Mouse (Mus musculus): ENCODE measurements around the gene Ager. TPM values are rescaled to one million over a fixed set of nuclear protein-coding genes. Genes with fewer than 3 reads are reported as not detected.

Gene Ager
- polyA plus RNA-seq, 1 experiment from 2014 or later = 1.1 TPM

DNA sequence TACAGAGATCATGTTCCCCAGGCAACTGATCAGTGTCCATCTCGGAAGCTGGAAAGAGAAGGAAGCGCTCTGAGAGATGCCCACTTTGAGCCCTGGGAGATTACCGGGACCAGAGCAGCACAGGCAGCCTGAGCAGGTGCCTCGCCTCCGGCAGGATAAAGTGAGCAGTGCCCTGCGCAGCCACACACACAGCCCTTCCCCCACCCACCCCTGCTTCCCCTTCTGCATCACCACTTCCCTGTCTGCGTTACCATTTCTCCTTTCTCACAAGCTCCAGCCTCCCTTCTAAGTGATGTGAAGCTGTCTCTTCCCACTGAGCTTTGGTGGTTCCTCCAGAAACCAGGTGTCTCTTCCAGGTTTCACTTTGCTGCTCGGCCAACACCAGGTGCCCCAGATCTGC, 36.5 kb upstream of the Ager start:
- H3K9me3 ChIP-seq (replicated peaks; ENCODE audit: control insufficient read depth, low read length) = no peaks in the 10 kb centered on the region
- DNase-seq (ENCODE audit: low spot score) (no peak), ATAC-seq (no peak)
- no peak overlapping the region for H3K4me2 ChIP-seq (ENCODE audit: low read length)
- 37% methylated on average over 8 of the region's 8 CpGs for WGBS
- no peak overlapping the region for H3K9ac ChIP-seq (ENCODE audit: low read length)
- H3K36me3 ChIP-seq (ENCODE audit: control insufficient read depth, insufficient read depth, low read length) = no peaks in the 10 kb centered on the region
- H3K27ac ChIP-seq (ENCODE audit: low read depth, low read length) = no peak overlapping the region
- H3K4me3 ChIP-seq (ENCODE audit: low read depth, low read length) = no peak overlapping the region
- no peaks in the 10 kb centered on the region for H3K27me3 ChIP-seq (replicated peaks; ENCODE audit: control insufficient read depth, insufficient read depth, low read length)
- H3K4me1 ChIP-seq (ENCODE audit: control insufficient read depth, insufficient read depth, low read length) = no peaks in the 10 kb centered on the region

GRCm38 (mm10) chr17:34562595-34562994, 35.1 kb upstream of the Ager start:
- no peak overlapping the region for H3K4me3 ChIP-seq (ENCODE audit: low read depth, low read length)
- H3K27me3 ChIP-seq (replicated peaks; ENCODE audit: control insufficient read depth, insufficient read depth, low read length) = no peaks in the 10 kb centered on the region

DNA sequence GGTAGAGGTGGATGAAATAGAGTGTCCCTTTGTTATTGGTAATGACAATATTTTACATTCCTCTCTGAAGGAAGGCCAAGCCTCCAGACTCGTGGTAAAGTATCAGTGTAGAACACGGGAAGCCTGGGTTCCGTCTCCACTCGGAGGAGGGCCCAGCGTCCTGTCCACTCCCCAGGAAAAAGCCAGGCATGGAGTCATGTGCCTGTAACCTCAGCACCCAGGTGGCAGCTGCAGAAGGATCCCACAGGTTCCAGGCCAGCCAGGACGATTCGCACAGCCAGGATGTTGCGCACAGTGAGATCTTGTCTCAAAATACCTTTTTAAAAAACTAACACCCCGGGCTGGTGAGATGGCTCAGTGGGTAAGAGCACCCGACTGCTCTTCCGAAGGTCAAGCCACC, 34.3 kb upstream of the Ager start:
- Histone ChIP-seq H3K4me2 (ENCODE audit: low read length) (no peak overlapping the region), H3K4me3 (ENCODE audit: low read depth, low read length) (no peak overlapping the region), H3K27ac (ENCODE audit: low read depth, low read length) (no peak overlapping the region), H3K36me3 (ENCODE audit: control insufficient read depth, insufficient read depth, low read length) (no peaks in the 10 kb centered on the region), H3K27me3 (replicated peaks; ENCODE audit: control insufficient read depth, insufficient read depth, low read length) (no peaks in the 10 kb centered on the region), H3K9ac (ENCODE audit: low read length) (no peak overlapping the region), H3K9me3 (replicated peaks; ENCODE audit: control insufficient read depth, low read length) (no peaks in the 10 kb centered on the region), H3K4me1 (ENCODE audit: control insufficient read depth, insufficient read depth, low read length) (no peaks in the 10 kb centered on the region)
- WGBS = 79% methylated on average over 11 of the region's 11 CpGs
- no peak for ATAC-seq
- DNase-seq (ENCODE audit: low spot score) = no peak

More at GRCm38 (mm10) chr17:34562595-34562994, 35.1 kb upstream of the Ager start:
- no peak overlapping the region for H3K27ac ChIP-seq (ENCODE audit: low read depth, low read length)
- ATAC-seq (no peak), DNase-seq (ENCODE audit: low spot score) (no peak)
- no peaks in the 10 kb centered on the region for H3K9me3 ChIP-seq (replicated peaks; ENCODE audit: control insufficient read depth, low read length)
- WGBS = 65% methylated on average over 3 of the region's 3 CpGs
- H3K4me2 ChIP-seq (ENCODE audit: low read length) = no peak overlapping the region
- H3K9ac ChIP-seq (ENCODE audit: low read length) = no peak overlapping the region
- no peaks in the 10 kb centered on the region for H3K4me1 ChIP-seq (ENCODE audit: control insufficient read depth, insufficient read depth, low read length)
- no peaks in the 10 kb centered on the region for H3K36me3 ChIP-seq (ENCODE audit: control insufficient read depth, insufficient read depth, low read length)

GRCm38 (mm10) chr17:34564003-34564421, 33.6 kb upstream of the Ager start, which contains the start of gene Notch4:
TSS of gene Notch4 (plus strand) at chr17:34564268.
- no peak within 1 kb of the TSS for H3K9ac ChIP-seq (ENCODE audit: low read length)
- no peak within 1 kb of the TSS for H3K4me2 ChIP-seq (ENCODE audit: low read length)
- no peaks in the 10 kb centered on the region for H3K9me3 ChIP-seq (replicated peaks; ENCODE audit: control insufficient read depth, low read length)
- H3K27ac ChIP-seq (ENCODE audit: low read depth, low read length) = 0 out of 2 replicates have a peak within 1 kb of the TSS, but pooled peaks have one; percentile 5
- no peak for DNase-seq (ENCODE audit: low spot score)
- H3K4me1 ChIP-seq (ENCODE audit: control insufficient read depth, insufficient read depth, low read length) = no peaks in the 10 kb centered on the region
- 21% methylated on average over 6 of the region's 6 CpGs for WGBS
- H3K27me3 ChIP-seq (replicated peaks; ENCODE audit: control insufficient read depth, insufficient read depth, low read length) = no peaks in the 10 kb centered on the region
- no peak within 1 kb of the TSS for H3K4me3 ChIP-seq (ENCODE audit: low read depth, low read length)
- ATAC-seq = no peak
- H3K36me3 ChIP-seq (ENCODE audit: control insufficient read depth, insufficient read depth, low read length) = no peaks in the 10 kb centered on the region

- ATAC-seq (no peak), DNase-seq (ENCODE audit: low spot score) (no peak)
- no peaks in the 10 kb centered on the region for H3K36me3 ChIP-seq (ENCODE audit: control insufficient read depth, insufficient read depth, low read length)
- 0 out of 2 replicates have a peak overlapping the region, but pooled peaks have one; percentile 5 for H3K27ac ChIP-seq (ENCODE audit: low read depth, low read length)
- no peaks in the 10 kb centered on the region for H3K9me3 ChIP-seq (replicated peaks; ENCODE audit: control insufficient read depth, low read length)
- no peaks in the 10 kb centered on the region for H3K27me3 ChIP-seq (replicated peaks; ENCODE audit: control insufficient read depth, insufficient read depth, low read length)
- H3K4me2 ChIP-seq (ENCODE audit: low read length) = no peak overlapping the region
- WGBS = 66% methylated on average over 3 of the region's 3 CpGs
- no peak overlapping the region for H3K9ac ChIP-seq (ENCODE audit: low read length)
- no peaks in the 10 kb centered on the region for H3K4me1 ChIP-seq (ENCODE audit: control insufficient read depth, insufficient read depth, low read length)
- H3K4me3 ChIP-seq (ENCODE audit: low read depth, low read length) = no peak overlapping the region
Observed at GRCm38 (mm10) chr17:34564796-34565195, 32.9 kb upstream of the Ager start.

DNA sequence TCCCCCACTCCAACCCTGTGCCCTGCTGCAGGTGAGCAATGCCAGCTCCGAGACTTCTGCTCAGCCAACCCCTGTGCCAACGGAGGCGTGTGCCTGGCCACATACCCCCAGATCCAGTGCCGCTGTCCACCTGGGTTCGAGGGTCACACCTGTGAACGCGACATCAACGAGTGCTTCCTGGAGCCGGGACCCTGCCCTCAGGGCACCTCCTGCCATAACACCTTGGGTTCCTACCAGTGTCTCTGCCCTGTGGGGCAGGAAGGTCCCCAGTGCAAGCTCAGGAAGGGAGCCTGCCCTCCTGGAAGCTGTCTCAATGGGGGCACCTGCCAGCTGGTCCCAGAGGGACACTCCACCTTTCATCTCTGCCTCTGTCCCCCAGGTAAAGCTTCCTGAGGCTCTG, 30.4 kb upstream of the Ager start:
- DNase-seq (ENCODE audit: low spot score) (no peak), ATAC-seq (no peak)
- H3K4me1 ChIP-seq (ENCODE audit: control insufficient read depth, insufficient read depth, low read length) = no peaks in the 10 kb centered on the region
- H3K9me3 ChIP-seq (replicated peaks; ENCODE audit: control insufficient read depth, low read length) = no peaks in the 10 kb centered on the region
- H3K27ac ChIP-seq (ENCODE audit: low read depth, low read length) = no peak overlapping the region
- WGBS = 69% methylated on average over 9 of the region's 9 CpGs
- no peak overlapping the region for H3K4me2 ChIP-seq (ENCODE audit: low read length)
- no peaks in the 10 kb centered on the region for H3K36me3 ChIP-seq (ENCODE audit: control insufficient read depth, insufficient read depth, low read length)
- H3K9ac ChIP-seq (ENCODE audit: low read length) = no peak overlapping the region
- no peaks in the 10 kb centered on the region for H3K27me3 ChIP-seq (replicated peaks; ENCODE audit: control insufficient read depth, insufficient read depth, low read length)
- no peak overlapping the region for H3K4me3 ChIP-seq (ENCODE audit: low read depth, low read length)

DNA sequence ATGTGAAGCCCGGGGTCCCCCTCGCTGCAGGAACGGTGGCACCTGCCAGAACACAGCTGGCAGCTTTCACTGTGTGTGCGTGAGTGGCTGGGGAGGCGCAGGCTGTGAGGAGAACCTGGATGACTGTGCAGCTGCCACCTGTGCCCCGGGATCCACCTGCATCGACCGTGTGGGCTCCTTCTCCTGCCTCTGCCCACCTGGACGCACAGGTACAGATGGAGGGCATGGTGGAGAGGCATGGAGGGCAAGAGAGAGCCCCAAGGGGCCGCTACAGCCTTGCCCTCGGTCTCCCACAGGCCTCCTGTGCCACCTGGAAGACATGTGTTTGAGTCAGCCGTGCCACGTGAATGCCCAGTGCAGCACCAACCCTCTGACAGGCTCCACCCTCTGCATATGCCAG, 29.2 kb upstream of the Ager start:
- WGBS = 74% methylated on average over 13 of the region's 13 CpGs

DNA sequence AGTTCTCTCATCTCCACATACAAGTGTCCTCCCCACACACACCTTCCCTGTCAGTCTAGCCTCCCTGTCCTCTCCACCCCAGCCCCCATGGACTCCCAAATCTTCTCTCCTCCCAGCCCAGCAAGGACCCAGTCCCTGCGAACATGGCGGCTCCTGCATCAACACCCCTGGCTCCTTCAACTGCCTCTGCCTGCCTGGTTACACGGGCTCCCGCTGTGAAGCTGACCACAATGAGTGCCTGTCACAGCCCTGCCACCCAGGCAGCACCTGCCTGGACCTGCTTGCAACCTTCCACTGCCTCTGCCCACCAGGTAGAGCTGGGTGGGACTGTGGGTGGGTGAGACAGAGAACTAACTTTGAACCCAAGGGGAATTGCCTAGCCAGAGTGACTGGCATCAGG, 27.7 kb upstream of the Ager start:
- no peak overlapping the region for H3K9ac ChIP-seq (ENCODE audit: low read length)
- H3K9me3 ChIP-seq (replicated peaks; ENCODE audit: control insufficient read depth, low read length) = no peaks in the 10 kb centered on the region
- H3K27ac ChIP-seq (ENCODE audit: low read depth, low read length) = no peak overlapping the region
- no peaks in the 10 kb centered on the region for H3K36me3 ChIP-seq (ENCODE audit: control insufficient read depth, insufficient read depth, low read length)
- no peak overlapping the region for H3K4me2 ChIP-seq (ENCODE audit: low read length)
- no peak for ATAC-seq
- no peak for DNase-seq (ENCODE audit: low spot score)
- no peaks in the 10 kb centered on the region for H3K27me3 ChIP-seq (replicated peaks; ENCODE audit: control insufficient read depth, insufficient read depth, low read length)
- 69% methylated on average over 4 of the region's 4 CpGs for WGBS
- H3K4me1 ChIP-seq (ENCODE audit: control insufficient read depth, insufficient read depth, low read length) = no peaks in the 10 kb centered on the region
- H3K4me3 ChIP-seq (ENCODE audit: low read depth, low read length) = no peak overlapping the region

More for the DNA sequence above, 29.2 kb upstream of the Ager start:
- ATAC-seq (no peak), DNase-seq (ENCODE audit: low spot score) (no peak)
- Histone ChIP-seq H3K9ac (ENCODE audit: low read length) (no peak overlapping the region), H3K4me3 (ENCODE audit: low read depth, low read length) (no peak overlapping the region), H3K4me2 (ENCODE audit: low read length) (no peak overlapping the region), H3K4me1 (ENCODE audit: control insufficient read depth, insufficient read depth, low read length) (no peaks in the 10 kb centered on the region), H3K27ac (ENCODE audit: low read depth, low read length) (no peak overlapping the region), H3K9me3 (replicated peaks; ENCODE audit: control insufficient read depth, low read length) (no peaks in the 10 kb centered on the region), H3K27me3 (replicated peaks; ENCODE audit: control insufficient read depth, insufficient read depth, low read length) (no peaks in the 10 kb centered on the region), H3K36me3 (ENCODE audit: control insufficient read depth, insufficient read depth, low read length) (no peaks in the 10 kb centered on the region)

GRCm38 (mm10) chr17:34571875-34572274, 25.8 kb upstream of the Ager start:
- WGBS = 9% methylated on average over 5 of the region's 5 CpGs
- no peak for ATAC-seq

More at GRCm38 (mm10) chr17:34571875-34572274, 25.8 kb upstream of the Ager start:
- no peak for DNase-seq (ENCODE audit: low spot score)
- H3K27me3 ChIP-seq (replicated peaks; ENCODE audit: control insufficient read depth, insufficient read depth, low read length) = no peaks in the 10 kb centered on the region
- no peak overlapping the region for H3K9ac ChIP-seq (ENCODE audit: low read length)
- H3K4me2 ChIP-seq (ENCODE audit: low read length) = no peak overlapping the region
- no peak overlapping the region for H3K27ac ChIP-seq (ENCODE audit: low read depth, low read length)
- H3K4me1 ChIP-seq (ENCODE audit: control insufficient read depth, insufficient read depth, low read length) = no peaks in the 10 kb centered on the region
- no peaks in the 10 kb centered on the region for H3K36me3 ChIP-seq (ENCODE audit: control insufficient read depth, insufficient read depth, low read length)
- H3K9me3 ChIP-seq (replicated peaks; ENCODE audit: control insufficient read depth, low read length) = no peaks in the 10 kb centered on the region
- H3K4me3 ChIP-seq (ENCODE audit: low read depth, low read length) = no peak overlapping the region
